Mouse (Mus musculus) kidney, adult 2 months (tissue): ENCODE measurements around the gene Mrps23.

Experiments
- CTCF ChIP-seq: fragments of 200-500 bp; conservative IDR thresholded peaks from 2 replicates; pipeline ENCODE4 v1.5.1; 2011; ENCODE audit warnings: low read depth, mild to moderate bottlenecking, control low read depth, low read length, moderate library complexity, mixed read lengths; ENCODE audit not compliant: insufficient read depth, insufficient read length
- POLR2A ChIP-seq: fragments of 200-500 bp; IDR thresholded peaks from one replicate; pipeline ENCODE4 v1.6.1; 2011; ENCODE audit warnings: low read depth, low read length, control low read depth

DNA sequence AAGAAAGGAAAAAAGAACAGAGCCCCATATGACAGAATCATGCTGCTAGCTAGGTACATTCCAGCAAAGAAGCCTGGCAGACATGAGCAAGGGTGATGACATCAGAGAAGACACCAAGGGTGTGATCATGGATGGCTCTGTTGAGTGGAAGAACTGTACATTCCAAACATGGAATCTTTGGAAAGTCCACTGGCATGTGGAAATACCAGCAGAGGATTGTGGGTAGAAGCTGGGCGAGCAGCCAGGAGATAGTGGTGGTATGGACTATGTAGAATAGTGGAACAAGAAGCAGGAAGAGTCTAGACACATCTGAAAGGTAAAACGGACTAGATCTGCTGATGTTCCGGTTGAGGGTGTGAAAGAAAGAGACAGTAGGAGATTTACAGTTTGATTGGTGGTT is 46.4 kb downstream of the Mrps23 start:
- TF ChIP-seq CTCF (no peak), POLR2A (no peak)
